Mouse (Mus musculus): ENCODE results near the gene Slc6a9.

Slc6a9 gene

DNA sequence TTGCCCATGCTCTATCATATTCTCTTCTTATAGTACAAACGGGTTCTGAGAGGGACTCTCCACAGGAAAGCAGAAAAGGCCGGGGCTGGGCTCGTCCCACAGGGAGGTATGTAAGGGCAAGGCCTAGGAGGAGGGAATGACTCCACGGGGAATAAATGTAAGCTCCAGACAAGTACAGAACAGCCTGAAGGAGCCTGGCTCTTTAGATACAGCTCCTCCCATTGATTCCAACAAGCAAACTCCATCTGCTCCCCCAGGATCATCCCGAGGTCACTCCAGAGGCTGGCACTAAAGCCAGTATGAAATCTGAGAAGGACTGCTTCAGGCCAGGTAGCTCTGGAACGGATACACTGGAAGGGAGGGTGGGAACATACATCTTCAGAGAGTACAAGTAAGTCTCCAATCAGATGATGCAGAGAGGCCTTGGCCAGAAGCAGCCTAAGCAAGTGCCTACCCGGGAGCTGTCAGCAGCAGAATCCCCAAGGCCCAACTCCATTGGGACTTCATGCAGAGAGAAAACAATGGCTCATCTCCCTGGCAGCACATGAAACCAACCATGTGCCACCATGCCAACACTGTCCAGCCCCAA is 78.5 kb downstream of the Slc6a9 start:
- peak; percentile 32 for DNase-seq (ENCODE audit: low spot score)

- no peak for DNase-seq (ENCODE audit: low spot score)
Observed at GRCm38 (mm10) chr4:117913421-117913820, 79.1 kb downstream of the Slc6a9 start.

- DNase-seq (ENCODE audit: low spot score) = no peak
Observed at GRCm38 (mm10) chr4:117914031-117914430, 79.7 kb downstream of the Slc6a9 start.

- DNase-seq (ENCODE audit: low spot score) = peak; percentile 83
Observed at GRCm38 (mm10) chr4:117914591-117915442, 80.5 kb downstream of the Slc6a9 start, which contains the start of gene Ipo13. Ipo13 (minus strand) TSS chr4:117914999.

DNA sequence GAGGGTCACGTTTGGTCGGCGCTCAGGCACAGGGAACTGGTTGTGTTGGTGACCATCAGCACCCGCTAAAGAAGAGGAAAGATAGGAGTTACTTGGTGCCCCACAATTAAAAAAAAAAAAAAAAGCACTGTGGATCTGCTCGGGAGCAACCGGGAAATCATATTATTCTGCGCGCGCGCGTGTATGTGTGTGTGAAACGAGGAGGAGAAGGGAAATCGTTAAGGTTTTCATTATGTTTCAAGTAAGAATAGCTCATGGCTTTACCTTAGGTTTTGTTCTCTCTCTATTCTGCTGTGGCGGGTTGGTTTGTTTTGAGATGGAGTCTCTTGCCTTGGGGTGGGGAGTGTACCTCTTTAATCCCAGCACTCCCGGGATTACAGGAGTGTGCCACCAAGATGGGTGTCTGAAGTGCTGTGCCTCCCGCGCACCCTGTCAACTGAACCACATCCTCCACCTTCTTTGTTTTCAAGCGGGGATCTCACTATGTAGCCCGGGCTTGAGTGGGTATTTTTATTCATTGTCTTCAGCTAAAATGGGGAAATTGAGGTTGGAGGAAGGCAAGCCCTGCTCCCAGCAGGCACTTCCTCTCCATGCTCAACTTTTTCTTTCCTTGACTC is 81.3 kb downstream of the Slc6a9 start:
- DNase-seq (ENCODE audit: low spot score) = no peak

DNA sequence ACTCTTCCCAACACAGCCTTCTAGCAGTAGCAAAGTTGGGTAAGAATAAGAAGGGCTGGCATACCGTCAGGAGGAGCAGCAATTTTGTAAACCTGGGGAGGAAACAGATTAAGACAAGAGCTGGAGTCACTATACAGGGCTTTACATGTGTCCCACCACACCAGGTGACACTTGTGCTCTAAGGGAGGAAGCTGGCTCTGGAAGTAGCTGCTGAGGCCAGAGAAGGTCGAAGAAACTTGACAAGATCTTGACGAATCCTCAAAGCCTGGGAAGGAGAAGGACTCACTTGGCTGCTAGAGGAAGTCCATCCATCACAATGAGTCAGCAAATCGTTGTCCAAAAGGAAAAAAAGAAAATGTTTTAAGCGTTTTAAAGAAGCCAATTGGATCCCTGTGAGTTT is 82.1 kb downstream of the Slc6a9 start:
- DNase-seq (ENCODE audit: low spot score) = no peak

GRCm38 (mm10) chr4:117917402-117917801 is 83.1 kb downstream of the Slc6a9 start:
- DNase-seq (ENCODE audit: low spot score) = no peak

- DNase-seq (ENCODE audit: low spot score) = no peak
Observed at GRCm38 (mm10) chr4:117917847-117918246, 83.5 kb downstream of the Slc6a9 start.

GRCm38 (mm10) chr4:117918261-117918660 is 84.0 kb downstream of the Slc6a9 start:
- DNase-seq (ENCODE audit: low spot score) = peak; percentile 38

GRCm38 (mm10) chr4:117918762-117919161 is 84.5 kb downstream of the Slc6a9 start:
- no peak for DNase-seq (ENCODE audit: low spot score)

- DNase-seq (ENCODE audit: low spot score) = no peak
Observed at GRCm38 (mm10) chr4:117921358-117921757, 87.1 kb downstream of the Slc6a9 start.

- DNase-seq (ENCODE audit: low spot score) = no peak
Observed at GRCm38 (mm10) chr4:117923450-117923849, 89.1 kb downstream of the Slc6a9 start.

Data from MN1 (cell line).